Mouse (Mus musculus): Measurements from ENCODE around the gene Ube2g1.

Gene Ube2g1

DNA sequence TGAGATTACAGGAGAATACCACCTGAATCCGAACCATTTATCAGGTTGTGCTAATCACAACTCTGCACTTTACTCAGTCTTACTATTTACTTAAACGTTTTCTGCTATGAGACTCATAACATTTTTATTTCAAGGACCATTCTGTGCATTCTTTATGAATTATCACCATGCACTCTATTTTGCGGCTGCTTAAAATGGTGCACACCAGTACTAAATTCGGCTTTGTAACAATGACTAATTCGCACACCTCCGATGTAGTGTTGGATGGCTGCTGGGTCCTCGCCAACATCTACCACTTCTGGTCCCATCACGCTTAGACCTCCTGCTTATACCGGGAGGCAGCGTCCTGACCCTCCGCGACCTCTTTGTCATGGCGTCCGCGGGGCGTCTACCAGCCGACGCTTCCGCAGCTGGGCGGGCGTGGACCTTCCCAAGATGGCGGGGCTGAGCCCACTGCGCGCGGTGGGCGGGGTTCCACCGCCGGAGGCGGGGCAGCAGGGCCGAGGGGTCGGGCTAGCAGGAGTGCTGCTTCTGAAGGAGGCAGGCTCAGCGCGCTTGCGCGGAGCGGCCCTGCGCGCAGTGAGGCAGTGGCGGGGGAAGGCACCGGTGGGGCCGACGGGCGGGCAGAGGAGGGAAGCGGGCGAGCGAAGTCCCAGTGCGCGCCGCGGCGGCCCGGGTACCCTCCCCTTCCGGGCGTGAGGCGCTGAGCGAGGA, at the start of gene Ube2g1:
Gene Ube2g1, plus strand, starts transcription at position 590 of the 714 bp plus-strand sequence.
- DNase-seq (ENCODE audit: low read depth, low spot score), result peak; percentile 100

DNA sequence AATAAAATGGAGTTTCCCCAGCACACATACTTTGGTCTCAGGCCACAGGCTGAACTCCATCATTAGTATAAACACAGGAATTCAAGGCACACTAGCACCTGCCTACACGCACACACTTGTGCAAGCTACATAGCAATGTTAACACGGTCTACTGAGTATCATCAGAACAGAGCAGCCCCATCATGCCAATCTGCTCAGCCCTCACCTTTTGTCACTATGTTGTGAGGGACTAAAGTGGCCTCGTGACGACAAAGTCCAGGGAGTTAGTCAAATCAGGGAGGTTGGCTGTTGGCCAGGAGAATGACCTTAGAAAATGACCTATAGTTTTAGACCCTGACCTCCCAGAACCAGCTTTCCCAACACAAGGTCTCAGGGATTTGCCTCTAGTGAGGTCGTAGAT, 48.9 kb upstream of the Ube2g1 start:
- DNase-seq (ENCODE audit: low read depth, low spot score), result no peak

DNA sequence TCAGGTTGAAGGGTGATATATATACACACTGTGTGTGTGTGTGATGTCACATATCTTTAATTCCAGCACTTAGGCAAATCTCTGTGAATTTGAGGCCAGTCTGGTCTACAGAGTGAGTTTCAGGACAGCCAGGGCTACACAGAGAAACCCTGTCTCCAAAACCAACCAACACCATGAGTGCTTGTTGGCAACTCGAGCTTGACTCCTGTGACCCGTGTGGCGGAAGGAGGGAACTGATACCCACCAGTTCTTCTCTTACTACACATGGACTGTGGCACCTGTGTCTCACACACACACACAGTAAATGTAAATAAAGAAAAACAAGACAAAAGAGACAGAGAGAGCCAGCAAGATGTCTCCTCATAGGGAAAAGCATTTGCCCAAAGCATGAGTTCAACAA, 46.4 kb upstream of the Ube2g1 start:
- DNase-seq (ENCODE audit: low read depth, low spot score), result no peak

DNA sequence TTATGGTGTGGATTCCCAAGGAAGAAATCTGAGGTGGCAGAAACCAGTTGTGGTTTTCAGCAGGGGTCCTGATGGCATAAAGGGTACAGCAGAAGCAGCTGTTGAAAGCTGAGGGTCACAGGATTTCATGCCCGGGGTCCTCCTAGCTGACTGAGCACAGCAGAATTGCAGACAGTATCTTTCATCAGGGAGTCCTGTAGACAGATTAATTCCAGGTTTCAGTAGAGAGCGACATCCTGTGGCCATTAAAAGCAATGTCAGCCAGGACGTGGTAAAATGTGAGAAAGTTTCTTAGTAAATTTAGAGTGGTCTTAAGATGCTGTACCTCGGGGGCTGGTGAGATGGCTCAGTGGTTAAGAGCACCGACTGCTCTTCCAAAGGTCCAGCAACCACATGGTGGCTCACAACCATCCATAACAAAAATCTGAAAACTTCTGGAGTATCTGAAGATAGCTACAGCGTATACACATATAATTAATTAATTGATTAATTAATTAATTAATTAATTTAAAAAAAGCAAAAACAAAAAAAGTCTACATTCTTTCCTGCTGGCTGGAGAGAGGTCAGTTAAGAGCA, 42.8 kb upstream of the Ube2g1 start:
- DNase-seq (ENCODE audit: low read depth, low spot score), result peak; percentile 86

DNA sequence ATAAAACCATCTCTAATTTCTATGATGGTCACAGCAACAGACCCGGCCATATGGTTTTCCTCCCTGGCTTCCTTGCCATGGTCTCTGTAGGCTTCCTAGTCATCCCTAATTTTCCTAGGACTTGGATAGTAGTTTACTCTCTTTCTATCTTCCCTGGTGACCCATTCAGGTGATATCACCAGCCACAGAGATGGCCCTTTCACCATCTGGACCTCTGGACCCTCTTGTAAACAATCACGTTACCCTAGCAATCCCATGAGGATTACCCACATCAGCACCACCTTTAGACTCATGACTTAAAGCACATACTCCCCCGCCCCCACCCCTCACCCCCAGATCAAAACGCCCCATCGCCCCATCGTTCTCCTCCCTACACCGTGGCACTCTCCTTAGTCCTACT, 40.8 kb upstream of the Ube2g1 start:
- no peak for DNase-seq (ENCODE audit: low read depth, low spot score)

DNA sequence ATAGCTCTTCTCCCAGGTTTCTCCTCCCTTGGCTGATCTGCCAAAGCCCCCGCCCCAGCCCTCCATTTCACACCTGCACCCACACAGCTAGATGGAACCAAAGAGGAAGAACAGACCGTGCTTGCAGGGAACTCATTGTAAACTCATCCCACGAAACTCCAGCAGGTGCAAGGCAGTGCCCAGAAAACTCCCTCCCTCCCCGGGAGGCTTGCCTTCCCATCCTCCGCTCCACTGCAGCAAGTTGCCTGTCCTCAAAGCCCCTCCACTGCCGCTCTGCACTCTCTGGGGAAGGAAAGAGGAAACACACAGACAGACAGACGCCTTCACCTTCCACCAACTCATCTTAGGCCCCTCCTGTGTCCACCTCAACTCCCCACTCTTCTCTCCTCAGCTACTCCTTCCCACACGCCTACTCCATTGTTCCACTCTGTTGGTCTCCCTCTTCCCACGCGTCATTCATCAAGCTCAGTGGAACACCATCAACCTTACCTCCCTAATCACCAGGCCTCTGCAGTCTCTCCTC, 40.2 kb upstream of the Ube2g1 start:
- no peak for DNase-seq (ENCODE audit: low read depth, low spot score)

DNA sequence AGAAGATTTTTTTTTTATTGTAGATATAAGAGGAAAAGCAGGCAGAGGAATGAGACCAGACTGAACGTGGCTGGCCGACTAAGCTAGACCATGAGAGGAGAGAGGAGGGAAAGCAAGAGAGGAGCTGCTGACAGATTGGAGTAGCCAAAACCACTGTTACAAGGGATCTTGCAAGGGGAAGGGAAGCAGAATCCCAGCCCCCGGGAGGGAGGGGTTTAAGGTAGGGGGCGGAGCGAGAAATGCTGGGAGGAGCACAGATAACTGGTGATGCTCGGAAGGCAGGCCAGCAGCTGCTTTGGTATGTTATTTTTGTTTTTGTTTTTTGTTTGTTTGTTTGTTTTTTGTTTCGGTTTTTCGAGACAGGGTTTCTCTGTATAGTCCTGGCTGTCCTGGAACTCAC, 38.0 kb upstream of the Ube2g1 start:
- peak; percentile 93 for DNase-seq (ENCODE audit: low read depth, low spot score)

DNA sequence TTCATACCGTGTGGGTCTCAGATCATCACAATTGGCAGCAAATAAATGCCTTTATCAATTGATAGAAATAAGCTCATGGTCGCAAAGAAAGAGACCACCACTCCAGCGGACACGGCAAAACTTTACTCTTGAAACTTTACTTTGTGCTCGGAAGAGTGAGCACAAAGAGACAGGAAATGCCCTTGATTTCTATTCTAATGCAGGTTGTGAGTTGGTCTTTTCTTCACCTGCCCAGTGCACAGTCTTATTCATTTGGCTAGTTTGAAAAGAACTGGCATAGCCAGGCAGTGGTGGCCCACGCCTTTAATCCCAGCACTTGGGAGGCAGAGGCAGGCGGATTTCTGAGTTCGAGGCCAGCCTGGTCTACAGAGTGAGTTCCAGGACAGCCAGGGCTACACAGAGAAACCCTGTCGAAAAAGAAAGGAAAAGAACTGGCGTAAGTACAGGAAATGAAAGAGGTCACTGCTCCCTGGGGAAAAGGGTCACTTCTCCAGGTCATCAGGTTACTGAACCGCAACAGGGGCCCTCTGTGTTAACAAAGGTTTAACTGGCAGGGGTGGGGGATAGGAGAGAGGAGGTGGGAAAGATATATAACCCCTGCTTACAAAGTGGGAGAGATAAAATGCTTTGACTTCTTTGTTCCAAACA, 37.3 kb upstream of the Ube2g1 start:
- DNase-seq (ENCODE audit: low read depth, low spot score), result peak; percentile 67

DNA sequence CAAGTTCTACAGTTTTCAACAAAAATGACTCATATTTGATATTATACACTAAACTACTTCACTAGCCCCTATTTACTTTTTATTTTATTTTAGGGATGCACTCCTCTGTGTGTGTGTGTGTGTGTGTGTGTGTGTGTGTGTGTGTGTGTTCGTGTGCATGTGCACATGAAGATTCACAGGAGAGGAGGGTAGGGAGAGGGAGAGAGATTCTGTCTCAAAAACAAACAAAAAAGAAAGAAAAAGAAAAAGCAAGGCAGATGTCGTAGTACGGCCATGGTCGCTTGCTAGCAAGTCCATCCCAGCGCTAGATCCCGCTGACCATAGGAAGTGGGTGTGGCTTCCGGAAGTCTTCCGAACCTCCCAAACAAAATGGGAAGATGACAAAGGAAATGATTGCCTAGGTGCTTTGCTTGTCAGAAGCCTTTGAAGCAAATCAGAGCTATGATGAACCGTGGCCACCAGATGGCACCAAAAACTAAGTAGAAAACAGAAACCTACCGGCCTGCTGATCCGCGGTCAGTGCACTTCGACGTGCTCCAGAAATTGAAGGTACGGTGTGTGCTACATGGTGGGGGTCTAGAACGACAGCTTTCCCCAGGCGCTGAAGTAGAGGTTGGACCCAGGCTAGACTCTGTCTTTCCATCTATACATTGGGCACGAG, 36.6 kb upstream of the Ube2g1 start:
- DNase-seq (ENCODE audit: low read depth, low spot score), result peak; percentile 93

DNA sequence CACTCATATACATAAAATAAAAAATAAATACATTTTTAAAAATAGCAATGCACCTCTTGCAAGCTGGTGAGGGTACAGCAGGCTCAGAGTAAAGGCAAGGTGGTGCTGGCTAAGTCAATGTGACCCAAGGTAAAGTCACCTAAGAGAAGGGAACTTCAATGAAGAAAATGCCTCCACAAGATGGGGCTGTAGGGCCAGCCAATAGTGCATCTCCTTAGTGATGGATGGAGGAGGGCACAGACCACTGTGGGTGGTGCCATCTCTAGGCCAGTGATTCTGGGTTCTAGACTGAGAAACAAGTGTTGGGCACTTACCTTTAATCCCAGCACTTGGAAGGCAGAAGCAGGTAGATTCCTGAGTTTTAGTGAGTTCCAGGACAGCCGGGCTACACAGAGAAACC, 33.3 kb upstream of the Ube2g1 start:
- peak; percentile 73 for DNase-seq (ENCODE audit: low read depth, low spot score)

DNA sequence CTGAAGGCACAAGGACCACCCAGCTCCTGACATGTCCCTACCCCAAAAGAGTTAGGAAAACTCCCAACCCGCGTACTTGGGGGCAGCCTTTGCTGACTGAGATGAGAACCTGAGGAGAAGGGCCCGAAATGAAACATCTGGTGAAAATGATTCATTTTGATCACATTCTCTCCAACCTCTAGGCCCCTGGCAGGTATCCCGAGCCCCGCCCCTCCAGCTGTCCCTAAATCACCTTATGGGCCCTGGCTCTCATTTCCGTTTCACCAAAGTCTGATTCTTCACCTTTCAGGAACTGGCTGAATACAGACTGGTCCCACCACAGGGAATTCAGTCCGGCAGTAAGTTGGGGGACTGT, 31.0 kb upstream of the Ube2g1 start:
- no peak for DNase-seq (ENCODE audit: low read depth, low spot score)

DNA sequence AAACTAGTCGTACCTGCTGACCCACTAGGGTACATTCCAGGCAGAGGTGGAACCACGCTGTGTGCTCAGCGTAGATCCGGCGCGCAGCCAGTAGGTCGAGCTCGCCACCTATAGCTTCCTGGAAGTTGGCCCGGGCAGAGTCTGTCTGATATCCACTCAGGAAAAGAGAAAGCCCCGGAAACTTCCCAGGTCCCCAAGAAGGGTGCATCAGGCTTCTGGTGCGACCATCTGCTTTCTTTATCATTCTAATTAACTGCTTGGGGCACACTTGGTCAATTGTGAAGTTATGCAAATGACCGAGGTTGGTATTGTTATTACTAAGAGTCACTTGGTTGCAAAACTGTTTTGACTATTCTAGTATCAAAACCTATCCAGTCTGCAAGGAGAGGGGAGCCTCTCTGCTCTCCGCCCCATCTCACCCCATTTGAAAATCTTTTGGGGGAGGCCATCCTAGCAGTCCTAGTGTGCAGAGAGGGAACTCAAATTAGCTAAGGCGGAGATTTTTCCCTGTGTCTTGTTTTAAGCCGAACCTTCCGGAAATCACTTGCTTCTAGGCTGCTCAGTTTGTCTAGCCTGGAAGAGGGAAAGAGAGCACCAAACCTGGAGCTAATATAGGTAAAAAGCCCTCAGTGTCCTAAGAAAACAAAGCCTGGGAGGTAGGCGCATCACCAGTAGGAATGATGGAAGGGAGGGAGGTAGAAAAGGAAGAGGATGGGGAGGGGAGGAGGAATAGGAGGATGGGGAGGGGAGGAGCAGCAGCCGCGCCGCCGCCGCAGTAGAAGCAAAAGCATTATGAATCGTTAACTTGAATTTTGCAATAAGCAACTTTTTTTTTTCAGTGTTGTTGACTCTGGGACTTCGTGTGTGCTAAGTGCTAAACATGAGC, 30.4 kb upstream of the Ube2g1 start:
- peak; percentile 90 for DNase-seq (ENCODE audit: low read depth, low spot score)

DNA sequence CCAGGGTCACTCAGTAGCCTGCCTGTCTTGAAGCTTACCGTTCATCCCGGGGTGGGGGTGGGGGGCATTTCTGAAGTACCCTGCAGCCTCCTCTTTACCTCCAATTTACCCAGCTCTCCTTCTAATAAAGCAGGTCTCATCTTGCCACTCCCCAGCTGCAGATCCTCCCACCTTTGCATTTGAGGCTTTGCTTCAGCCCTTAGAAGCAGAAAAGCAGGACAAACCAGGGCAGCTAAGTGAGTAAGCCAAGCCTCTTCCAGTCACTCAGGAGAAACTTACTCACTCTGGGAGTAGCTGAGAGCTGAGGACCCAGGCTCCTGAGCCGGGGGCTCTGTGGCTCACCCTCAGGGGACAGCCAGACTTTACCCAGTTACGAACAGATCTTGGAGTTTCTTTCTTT, 28.6 kb upstream of the Ube2g1 start:
- no peak for DNase-seq (ENCODE audit: low read depth, low spot score)

DNA sequence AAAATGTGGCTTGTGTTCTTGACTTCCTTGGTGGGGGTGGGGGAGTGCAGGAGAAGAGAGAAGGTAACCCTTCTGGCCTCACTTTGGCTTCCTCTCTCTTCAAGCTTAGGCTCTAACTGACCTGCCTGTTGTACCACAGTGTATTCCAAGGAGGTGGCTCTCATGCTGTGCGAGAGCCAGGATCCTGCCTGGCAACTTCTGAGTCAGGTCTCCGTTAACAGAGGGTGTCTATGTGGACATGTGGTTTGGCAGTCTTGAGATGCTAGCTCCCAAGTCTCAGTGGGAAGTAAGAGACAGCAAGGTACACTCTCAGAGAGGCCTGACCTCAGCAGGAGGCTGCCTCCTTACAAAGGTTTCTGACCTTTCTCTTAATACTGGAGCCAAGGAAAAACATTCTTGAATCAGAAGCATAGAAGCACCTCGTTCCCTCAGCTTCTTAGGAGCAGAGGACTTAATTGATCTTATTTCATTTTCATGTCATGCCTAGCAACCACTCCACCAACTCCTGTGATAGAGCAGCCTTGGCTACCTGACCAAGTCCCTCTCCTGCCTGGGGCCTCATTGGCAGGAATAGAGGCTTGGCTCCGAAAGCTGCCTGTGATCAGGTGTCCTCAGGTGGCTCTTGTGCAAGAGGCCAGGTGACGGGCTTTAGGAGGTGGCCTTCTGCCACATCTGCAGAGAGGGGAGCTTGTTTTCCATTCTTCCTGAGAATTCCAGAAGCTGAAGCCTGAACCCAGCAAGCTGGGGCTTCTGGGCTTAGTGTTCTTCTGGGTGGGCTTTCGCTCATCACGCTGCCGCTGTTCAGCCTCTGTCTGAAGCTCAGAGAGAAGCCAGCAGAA, 25.3 kb upstream of the Ube2g1 start:
- DNase-seq (ENCODE audit: low read depth, low spot score), result no peak

DNA sequence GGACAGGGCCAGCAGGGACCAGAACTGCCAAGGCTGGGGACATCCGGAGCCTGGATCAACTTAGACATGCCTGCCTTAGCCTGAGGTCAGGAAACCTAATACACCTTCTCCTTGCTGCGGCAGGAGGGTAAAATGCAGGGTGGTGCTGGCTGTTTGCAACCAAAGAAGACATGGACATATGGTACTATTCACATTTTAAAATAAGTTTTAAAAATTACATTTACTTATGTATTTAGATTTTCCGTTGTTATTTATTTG, 24.7 kb upstream of the Ube2g1 start:
- DNase-seq (ENCODE audit: low read depth, low spot score), result no peak

DNA sequence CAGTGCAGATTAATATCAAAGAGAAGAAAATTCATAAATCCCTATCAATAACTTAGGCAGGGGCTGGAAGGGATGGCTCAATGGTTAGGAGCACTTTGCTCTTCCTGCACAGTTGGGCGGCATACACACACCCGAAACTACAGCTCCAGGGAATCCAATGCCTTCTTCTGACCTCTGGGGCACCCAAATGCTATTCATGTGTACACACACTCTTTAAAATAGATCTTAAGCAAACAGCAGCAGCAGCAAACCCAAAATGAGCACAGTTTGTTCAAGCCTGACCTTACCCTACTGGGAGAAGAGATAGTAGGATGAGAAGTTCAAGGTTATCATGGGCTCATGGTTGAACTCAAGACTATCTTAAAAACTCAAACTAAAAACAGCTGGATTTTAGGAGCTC, 24.0 kb upstream of the Ube2g1 start:
- DNase-seq (ENCODE audit: low read depth, low spot score), result no peak

DNA sequence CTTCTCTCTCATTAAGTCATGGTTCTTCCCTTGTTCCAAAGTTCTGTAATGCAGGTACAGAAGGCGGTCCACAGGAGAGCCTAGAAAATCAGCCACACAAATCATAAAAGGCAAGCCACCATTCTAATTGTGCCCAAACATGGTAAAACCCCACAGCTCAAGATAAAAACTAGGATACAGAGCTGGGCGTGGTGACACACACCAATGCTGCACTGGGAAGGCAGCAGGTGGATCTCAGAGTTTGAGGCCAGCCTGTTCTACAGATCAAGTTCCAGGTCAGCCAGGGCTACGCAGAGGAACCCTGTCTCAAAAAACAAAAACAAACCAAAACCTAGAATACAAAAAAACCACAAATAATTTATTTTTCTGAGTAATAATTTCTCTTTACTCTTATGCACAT, 20.5 kb upstream of the Ube2g1 start:
- DNase-seq (ENCODE audit: low read depth, low spot score), result peak; percentile 44

DNA sequence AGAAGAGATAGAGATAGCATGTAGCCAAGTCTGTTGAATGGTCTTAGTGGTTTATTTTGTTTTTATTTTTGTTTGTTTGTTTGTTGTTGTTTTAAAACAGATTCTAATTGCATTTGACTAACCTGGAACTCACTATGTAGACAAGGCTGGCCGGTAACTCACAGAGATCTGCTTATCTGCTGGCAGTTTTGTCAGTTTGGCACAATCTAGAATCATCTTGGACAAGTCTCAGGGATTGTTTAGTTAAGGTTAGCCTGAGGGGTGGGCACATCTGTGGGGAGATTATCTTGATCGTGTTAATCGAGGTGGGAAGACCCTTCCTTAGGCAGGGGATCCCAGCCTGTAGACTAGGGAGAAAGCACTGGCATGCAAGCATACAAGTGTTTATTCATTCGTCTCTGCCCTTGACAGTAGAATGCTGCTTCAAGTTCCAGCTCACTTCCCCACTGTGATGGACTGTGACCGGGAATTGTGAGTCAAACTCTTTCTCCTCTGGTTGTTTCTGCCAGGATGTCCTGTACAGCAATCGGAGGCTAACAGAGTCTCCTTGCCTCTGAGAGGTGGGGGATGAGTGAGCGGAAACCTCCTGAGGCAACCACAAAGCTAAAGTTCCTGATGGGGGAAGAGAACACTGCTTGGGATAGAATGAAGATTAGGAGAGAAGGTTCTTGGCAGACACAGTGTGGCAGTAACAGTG, 19.4 kb upstream of the Ube2g1 start:
- no peak for DNase-seq (ENCODE audit: low read depth, low spot score)

DNA sequence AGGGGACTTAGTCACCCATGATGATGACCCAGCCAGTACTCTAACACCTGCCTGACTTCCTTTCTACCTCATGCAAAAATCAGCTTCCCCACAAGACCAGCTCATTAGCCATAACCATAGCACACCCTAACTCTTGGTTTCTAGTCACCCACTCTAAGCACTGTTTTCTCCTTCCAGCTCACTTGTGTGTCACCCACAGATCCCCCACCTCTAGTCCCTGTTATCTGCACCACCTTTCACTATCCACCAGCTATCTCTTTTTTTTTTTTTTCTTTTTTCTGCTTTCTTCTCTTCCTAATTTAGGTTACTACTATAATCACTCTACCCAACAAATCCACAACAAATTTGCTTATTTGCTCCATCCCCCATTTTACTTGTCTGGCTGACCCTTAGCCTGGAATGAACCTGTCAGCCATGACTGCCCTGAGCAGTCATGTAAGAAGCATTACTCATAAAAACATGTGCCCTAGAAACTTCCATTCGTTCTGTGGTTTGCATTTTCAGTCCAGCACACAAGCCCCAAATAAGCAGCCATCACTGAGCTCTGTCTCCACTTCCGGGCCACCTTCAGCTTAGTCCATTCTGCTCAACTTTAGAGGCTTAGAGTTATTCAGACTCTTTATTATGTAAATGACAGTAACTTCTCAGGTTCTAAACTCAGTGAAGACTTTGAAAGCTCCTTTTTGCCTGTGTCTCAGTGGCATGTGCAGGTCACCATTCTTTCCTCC, 11.9 kb upstream of the Ube2g1 start:
- peak; percentile 49 for DNase-seq (ENCODE audit: low read depth, low spot score)

DNA sequence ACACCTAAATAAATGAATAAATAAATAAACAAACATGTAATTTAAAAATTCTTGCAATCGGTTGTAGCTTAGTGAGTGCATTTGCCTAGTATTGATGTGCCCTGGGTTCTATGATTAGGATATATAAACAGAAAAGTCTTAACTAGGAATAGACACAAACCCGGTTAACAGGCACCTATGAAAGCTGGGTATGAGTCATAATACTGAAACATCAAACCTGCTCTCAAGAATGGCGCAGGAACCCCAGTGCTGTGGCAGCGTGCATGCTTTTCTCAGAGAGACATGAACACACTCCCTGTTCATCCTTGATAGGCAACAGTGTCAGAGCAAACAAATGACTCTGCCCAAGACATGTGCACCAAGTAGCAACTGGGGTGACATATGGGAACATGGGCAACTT, 9.3 kb upstream of the Ube2g1 start:
- DNase-seq (ENCODE audit: low read depth, low spot score), result no peak

All from ZHBTc4 (cell line).